Mouse (Mus musculus): ENCODE measurements around the gene Crebl2.

Crebl2 gene

DNA sequence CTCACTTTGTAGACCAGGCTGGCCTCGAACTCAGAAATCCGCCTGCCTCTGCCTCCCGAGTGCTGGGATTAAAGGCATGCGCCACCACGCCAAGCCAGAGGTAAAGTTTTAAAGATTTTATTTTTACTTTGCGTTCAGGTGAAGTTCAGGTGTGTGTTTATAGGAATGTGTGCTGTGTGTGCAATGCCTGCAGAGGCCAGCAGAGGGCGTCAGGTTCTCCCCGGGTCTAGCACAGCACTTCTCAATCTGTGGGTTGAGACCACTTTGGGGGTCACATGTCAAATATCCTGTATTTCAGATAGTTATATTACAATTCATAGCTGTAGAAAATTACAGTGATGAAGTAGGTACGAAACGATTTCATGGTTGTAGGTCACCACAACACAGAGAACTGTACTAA lies 7.1 kb upstream of the Crebl2 start:
- no peak for DNase-seq

DNA sequence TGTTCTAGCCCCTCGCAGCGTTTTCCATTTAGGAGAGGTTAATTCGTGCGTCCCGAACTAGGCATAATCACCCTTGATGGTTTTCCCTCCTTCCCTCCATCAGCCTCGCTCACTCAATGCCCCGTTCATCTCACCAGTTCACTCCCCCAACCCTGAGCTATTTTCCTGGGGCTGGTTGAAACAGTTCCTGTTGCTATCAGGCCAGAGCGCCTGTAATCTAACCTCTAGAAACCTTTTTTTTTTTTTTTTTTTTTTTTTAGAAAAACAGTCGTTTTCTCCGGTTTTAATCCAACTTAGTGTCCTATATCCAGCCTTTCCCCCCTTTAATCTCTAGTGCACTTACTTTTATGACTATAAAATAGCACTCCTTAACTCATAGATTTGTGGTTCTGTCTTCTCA lies 822 bp downstream of the Crebl2 start:
- DNase-seq, result peak in 1 of 2 experiments; percentile 26

DNA sequence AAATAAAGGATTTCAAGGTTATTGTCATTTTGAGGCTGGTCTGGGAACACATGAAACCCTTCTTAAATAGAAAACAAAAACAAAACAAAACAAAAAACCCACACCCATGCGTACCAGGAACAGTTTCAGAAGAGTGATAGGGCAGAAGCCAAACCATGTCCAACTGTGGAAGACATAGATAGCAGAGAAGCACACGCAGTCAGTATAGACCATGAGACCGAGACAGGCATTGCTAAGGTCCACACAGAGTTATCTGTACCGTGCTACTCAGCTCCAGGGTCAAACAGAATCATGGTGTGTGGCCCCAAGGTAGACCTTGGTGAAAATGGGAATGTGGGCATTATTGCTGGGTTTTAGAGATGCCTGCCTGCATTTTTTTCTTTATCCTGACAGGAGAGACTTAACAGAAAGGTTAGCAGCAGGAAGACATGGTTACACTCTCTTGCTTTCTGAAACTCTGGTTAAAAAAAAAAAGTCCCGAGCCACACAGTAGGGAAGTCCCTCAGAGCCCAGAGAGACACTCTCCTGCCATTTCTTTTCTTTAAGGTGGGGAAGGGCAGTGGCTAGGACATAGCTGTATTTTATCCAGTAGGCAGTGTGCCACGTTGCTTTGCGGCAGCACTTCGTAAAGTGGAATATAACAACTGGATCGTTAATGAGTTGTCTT lies 4.8 kb downstream of the Crebl2 start:
- no peak for DNase-seq

DNA sequence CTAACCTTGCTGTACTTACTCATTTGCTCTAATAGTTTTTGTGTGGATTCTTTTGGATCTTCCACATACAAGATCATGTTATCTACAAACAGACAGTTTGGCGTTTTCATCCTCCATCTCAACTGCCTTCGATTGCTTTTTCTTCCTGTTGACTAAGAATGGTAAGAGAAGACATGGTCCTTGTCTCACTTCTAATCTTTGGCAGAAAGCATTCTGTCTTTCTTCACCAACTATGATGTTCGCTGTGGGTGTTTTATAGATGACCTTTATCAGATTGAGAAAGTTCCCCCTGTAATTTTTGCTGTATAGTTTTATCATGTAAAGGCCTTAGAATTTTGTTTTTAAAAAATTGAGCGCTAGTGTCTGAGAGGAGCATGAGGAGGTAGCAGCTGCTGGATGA lies 8.2 kb downstream of the Crebl2 start:
- DNase-seq, result no peak

DNA sequence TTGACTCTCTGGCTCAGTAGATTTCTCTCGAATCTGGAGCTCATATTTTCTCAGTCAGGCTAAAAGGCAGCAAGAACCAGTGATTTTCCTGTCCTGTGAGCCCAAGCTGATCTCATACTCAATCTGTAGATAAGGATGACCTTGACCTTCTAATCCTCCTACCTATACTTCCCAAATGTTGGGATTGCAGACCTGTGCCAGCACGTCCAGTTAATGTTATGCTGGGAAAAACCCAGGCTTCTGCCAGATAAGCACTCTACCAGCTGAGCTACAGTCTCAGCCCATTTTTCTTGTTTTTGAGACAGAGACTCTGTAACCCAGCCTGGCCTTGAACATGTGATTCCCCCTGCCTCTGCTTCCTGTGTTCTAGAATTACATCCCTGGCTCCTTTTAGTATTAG lies 10.4 kb downstream of the Crebl2 start:
- DNase-seq, result no peak

DNA sequence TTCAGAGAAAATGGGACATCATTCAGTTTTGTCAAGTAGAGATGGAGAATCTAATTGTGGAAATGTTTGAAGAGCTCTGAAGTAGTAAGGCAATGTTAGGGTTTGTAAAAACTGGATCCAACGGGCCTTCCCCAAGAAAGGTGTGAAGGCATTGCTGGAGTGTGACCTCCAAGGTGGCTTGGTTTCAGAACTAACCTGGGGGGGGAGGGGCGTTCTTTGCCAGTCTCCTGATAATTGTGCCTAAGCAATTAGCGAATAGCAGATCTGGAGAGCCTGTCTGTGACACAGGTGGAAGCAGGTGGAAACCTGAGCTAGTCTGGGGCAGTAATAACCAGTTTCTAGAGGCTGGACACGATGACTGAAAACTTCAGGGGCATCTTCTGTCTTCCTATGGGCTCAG lies 15.8 kb downstream of the Crebl2 start:
- DNase-seq, result no peak

DNA sequence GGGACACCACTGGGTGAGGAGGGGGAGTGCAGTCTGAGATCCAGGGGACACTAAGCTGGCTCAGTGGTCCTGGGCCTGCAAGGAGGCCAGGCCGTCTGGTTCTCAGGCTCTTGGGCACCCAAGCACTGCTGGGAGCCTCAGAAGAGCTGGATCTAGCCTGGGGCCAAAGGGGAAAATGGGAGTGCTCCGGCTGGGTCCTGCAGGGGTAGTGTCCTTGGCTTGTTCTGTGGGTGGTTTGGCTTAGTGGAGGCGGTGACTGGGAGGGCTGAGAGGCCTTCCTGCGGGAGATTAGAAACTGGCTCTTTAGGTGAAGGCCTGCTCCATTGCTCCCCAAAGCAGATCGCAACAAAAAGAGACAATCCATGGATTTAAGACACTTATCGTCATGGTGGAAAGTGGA lies 16.4 kb downstream of the Crebl2 start:
- no peak for DNase-seq

DNA sequence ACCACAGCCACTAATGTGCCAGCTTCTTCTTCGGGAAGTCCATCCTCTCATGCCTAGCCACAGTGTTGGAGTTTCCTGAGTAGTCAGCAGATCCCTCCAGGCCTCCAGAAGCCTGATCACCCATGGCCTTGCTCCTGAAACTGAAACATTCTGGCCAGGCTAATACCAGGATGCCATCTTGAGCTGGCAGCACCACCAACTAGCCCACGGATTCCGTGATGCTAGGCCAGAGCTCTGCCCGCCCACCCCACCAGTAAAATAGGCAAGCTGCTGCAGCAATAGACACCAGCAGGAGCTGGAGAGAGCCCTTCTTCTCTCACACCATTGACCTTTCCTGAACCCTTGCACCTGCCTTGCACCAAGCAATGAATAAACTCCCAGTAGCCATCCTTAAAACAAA lies 17.6 kb downstream of the Crebl2 start:
- DNase-seq, result no peak

DNA sequence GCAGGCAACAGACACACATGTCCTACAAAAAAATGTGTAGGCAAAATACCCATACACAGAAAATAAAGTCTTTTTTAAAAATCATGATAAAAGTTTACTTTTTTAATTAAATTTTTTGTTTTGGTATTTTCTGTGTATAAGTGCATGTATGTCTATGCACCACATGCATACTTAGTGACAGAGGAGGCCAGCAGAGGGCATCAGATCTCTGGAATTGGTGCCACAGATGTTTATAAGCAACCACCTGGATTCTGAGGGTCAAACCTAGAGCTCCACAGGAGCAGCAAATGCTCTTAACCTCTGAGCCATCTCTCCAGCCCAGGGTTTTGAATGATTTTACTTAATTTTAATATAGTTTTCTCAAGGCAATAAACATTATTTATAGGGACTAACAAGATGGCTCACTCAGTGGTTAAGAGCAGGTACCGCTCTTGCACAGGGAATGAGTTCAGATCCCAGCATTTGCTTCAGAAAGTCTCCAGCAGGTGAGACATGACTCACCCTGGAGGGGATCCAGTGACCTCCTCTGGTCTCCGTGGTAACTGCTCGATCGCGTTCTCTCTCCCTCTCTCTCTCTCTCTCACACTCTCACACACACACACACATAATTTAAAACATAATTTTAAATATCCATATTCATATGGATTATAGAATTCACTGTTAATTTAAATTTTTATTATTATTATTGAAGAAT lies 18.4 kb downstream of the Crebl2 start:
- peak; percentile 42 to 60 for DNase-seq

DNA sequence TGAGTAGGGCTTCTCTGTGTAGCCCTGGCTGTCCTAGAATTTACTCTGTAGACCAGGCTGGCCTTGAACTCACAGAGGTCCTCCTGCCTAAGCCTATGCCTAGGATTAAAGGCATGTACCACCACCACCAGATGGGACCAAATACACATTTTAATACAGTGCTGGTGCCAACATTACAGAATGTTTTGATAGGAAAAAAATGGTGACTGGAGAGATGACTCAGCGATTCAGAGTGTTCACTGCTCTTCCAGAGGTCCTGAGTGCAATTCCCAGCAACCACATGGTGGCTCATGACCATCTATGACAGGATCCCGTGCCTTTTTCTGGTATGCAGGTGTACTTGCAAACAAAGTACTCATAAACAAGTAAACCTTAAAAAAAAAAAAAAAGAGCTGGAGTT lies 19.5 kb downstream of the Crebl2 start:
- no peak for DNase-seq

DNA sequence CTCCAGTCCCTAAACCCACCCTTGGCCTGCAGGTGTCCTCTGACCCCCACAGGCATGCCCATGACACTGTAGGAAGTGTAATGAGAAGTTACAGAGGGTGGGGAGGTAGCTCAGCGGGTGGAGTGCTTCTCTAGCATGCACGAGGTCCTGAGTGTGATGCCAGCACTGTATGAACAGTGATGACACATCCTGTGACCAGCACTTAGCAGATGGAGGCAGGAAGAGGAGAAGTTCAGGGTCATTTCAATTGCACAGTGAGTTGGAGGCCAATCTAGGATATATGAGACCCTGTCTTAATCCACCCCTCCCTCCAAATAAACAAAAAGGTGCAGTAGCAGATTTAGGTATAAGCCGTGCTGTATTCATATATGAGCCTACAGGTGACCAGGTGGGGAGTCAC lies 20.0 kb downstream of the Crebl2 start:
- no peak for DNase-seq

DNA sequence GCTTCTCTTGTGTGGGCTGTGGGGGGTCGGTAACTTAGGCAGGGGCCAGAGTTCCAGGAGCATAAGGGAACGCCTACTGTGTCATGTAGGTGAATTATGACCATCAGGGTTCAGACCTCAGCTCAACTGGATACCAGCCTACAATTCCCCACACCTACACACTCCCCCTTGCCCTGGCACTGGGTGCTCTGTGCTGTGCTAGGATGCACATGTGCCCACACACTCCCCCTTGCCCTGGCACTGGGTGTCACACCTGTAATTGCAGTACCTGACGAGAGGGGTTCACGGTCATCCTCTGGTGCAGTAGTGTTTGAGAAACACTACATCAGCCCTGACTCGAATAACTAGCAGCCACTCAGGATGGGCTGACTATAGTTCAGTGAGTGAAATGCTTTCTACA lies 24.8 kb downstream of the Crebl2 start:
- DNase-seq, result no peak

DNA sequence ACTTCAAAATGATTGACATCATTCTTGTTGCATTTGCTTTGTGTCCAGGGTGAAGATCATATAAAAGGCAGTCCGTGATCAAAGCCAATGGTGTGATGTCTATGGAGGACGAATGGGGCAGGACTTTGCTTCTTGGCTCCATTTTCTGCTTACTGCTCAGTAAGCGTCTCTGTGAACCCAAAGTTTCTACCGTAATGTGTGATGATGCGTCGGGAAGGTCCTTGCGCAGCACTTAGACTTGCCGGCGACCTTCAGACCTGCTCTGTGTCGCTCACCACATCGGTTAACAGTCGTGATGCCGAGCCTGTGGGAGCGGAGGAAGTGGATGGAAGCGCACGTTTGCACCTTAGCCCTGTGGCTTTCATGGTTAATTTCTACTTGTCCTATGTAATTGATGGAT lies 26.0 kb downstream of the Crebl2 start:
- no peak for DNase-seq

DNA sequence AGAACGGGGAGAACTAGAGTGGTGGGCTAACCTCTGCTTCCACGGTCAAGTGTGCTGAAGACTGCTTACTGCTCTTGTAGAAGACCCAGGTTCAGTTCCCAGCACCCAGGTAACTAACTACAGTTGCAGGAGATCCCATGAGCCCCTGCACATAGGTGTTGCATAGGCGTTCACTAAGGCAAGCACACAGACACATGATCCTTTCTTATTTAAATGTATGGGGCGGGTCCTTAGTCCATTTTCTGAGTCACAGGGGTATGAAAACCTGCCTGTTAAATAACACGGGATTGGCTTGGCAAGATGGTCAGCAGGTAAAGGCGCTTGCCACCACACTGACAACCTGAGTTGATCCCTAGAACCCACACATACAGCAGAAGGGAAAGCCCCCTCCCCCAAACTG lies 29.1 kb downstream of the Crebl2 start:
- DNase-seq, result no peak

DNA sequence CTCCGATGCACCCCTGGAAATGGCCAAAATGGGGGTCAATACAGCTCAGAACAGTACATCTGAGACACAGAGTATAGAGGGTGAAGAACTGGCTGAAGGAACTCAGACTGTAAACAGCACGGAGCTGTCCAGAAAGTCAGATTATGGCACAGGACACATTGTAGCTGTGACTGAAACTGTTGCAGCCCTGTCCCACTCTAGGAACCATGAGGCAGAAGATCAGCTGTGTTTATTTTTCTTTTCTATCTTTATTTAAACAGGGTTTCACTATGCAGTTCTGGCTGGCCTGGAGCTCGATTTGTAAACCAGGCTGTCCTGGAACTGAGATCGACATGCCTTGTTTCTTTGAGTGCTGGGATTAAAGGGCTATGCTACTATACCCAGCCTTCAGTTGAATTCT lies 30.3 kb downstream of the Crebl2 start:
- no peak for DNase-seq

DNA sequence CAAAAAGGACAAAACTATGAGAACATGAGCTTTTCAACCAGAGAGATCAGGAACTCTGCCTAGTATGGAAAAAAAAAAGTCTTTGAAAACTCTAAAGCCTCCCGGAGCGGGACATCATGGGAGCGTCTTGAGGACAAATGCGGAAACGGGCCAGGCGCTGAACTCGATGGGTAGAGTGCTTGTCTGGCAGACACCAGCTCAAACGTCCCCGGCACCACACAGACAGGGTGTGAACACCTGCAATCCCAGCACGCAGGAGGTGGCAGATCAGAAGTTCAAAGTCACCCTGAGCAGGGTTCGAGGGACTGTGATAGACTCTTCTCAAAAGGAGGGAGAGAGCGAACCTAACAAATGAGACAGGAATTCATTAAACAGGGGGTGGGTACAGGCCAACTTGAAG lies 31.4 kb downstream of the Crebl2 start:
- no peak for DNase-seq

DNA sequence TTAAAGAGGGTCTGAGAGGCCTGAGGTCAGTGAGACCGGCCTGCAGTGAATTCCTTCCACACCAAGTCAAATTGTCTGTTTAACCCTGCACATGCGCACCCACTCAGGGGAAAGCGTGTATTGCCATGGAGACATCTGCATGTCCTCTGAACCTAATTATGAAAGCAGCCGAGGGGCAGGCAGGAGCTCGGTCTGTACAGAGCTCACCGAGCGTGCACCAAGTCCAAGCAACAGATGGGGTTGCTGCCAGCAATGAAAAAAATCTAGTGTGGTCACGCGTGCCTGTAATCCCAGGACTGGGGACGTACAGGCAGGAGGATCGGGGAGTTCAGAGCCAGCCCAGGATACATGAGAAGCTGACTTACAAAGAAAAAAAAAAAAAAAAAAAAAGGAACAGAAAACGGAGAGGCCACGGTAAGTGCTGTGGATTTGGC lies 32.7 kb downstream of the Crebl2 start:
- no peak for DNase-seq

DNA sequence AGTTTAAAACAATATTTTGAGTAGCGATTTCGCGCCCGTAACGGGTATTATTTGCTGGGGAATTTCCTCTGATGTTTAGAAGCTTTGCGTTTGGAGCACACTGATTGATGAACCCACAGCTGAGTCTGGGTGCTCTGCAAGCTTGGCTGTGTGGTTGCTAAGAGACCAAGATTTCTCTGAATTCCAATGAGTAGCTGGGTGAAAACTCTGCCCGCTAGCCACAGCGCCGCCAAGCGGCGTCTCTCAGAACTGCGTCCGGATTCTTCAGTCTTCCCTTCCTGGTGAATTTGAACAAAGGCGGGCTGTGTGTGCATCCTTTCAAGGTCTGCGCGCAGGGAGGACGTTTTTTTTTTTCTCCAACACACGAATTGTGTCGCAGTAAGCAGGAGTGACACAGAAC lies 33.2 kb downstream of the Crebl2 start:
- DNase-seq, result peak; percentile 92 to 98

DNA sequence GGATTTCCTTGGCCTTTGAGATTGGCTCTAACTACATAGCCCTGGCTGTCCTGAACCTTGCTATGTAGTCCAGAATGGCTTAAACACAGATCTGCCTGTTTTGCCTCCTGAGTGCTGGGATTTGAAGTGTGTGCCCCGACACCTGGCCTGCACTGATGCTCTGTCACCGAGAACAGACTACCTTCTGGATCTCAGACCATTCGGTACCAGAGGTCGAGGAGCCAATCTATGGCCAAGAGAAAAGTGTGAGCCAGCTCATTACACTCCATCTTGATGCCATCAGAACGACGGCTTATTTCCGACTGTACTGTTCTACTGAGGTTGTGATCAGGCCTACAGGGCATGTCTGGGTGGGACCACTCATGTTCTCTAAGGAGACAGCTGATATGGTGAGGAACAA lies 36.2 kb downstream of the Crebl2 start:
- DNase-seq, result no peak

DNA sequence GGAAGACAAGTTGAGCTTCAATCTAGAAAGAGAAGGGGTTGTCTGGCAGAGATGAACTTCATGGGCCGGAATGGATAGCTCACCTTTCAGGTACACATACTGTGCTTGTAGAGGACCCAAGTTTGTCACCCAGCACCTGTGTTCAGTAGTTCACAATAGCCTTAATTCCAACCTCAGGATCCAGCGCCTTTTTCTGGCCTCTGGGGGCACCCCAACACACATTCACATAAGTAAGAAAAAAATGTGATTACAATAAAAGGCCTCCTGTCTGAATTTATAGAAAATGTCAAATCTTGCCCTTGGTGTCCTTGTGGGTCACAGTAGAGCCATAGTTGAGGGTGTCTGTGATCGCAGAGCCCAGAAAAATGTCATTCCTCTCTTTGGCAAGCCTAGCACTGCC lies 37.4 kb downstream of the Crebl2 start:
- DNase-seq, result no peak

DNA sequence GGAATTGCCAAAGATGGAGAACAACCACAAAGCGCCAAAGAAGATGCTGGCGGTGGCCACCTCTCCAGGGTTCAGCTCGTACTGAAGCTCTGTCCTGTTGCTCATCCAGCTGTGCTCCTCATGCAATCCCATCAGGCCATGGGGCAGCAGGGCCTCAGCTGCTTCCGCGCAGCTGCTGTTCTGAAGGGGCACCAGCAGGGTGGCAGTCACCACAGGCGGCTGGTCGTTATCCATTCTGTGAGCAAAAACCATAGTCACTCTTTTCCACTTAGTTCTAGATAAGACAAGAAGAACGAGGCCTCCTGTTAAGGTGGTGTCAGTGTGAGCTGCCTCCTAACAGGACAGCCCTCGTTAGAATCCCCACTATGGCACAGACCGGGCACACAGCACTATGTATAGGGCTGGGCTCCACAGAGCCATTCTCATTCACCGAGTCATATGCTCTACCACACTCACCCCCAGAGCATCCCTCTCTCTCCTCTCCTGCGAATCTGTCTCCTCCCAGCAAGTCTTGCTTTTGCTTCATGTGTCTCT lies 40.3 kb downstream of the Crebl2 start:
- DNase-seq, result no peak

DNA sequence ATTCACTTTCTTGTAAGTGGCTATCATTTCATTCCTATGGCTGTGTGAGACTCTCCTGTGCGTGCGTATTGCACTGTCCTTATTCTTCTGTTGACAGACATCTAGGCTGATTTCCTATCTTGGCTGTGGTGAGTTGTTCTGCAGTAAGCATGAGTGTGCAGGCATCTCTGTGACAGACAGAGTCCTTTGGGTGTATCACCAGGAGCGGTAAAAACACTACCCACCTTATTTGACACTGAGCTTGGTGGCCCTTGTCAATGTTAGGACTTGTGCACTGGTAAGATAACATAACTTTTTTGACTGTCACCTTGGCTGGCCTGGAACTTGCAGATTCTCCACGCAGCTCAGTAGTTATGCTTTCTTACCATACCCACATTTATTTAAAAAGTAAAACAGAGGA lies 40.9 kb downstream of the Crebl2 start:
- DNase-seq, result no peak

DNA sequence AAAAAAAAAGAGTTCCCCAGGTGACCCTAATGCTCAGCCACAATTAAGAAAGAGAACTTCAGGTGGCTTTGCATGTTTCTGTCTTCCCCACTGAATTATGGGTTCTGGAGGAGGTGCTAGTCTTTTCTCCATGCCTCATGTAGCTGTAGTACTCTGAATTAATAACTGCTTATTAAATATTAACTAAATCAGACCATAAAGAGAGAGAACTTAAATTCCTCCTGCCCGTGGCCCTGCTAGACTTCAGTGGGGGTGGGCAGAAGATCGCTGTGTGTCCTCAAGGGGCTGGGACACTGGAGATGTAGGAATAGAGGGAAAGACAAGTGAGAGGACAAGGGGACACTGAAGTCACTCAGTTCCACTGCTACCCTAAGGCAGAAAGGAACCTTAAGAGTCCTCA lies 42.3 kb downstream of the Crebl2 start:
- DNase-seq, result no peak

DNA sequence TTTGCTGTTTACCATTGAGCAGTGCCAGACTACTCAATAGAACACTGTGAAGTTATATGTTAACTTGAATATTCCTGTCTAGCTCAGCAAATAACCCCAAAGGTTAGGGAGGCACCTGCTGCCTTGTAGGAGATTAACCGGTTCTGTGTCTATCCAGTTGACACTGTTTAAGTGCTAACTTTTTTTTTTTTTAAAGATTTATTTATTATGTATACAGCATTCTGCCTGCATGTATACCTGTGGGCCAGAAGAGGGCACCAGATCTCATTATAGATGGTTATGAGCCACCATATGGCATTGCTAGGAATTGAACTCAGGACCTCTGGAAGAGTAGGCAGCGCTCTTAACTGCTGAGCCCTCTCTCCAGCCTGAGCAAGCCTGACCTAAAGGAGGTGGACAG lies 43.1 kb downstream of the Crebl2 start:
- no peak for DNase-seq

DNA sequence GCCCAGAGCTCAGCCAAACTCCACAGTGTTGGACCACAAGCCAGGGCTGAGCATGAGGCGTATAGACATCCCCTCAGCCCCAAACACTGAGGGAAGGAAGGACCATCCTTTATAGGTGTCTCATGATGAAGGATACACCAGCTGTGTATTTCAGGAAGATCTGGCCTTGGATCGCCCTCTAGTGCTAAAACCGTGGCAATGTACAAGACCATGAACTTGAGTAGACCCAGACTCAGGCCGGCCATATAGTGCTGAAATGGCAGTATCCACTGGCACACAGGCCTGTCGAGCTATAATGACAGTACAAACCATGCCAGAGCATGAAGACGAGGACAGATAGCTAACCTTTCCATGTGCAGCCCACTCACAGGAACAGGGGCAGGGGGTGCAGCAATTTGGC lies 46.8 kb downstream of the Crebl2 start:
- DNase-seq, result no peak
